Mouse (Mus musculus): Measurements from ENCODE around the gene Dock10. TPM values are rescaled to one million over a fixed set of nuclear protein-coding genes. Genes with fewer than 3 reads are reported as not detected.

Dock10 gene
- polyA plus RNA-seq, 1 experiment: not detected

DNA sequence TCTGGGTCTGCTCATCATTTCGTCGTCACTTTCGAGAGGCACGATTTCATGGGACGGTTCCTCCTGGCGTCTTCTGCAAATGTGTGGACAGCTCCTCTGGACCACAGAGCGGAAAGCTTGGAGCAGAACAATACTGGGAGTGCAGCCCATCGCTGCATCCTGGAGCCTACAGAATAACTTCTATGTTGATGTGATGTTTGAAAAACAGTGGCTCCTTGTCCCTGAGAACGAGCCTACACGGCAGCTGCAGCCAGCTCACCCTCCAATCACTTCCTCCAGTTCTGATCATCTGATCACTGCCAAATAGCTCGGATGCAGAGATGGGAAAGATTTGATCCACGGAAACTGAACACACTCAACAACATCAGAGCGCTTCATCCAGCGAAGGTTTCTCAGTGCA is 49.0 kb downstream of the Dock10 start:
- no peak for TF ChIP-seq GATA1 (IDR thresholded peaks at IDR 0.05; ENCODE audit: low read length)

DNA sequence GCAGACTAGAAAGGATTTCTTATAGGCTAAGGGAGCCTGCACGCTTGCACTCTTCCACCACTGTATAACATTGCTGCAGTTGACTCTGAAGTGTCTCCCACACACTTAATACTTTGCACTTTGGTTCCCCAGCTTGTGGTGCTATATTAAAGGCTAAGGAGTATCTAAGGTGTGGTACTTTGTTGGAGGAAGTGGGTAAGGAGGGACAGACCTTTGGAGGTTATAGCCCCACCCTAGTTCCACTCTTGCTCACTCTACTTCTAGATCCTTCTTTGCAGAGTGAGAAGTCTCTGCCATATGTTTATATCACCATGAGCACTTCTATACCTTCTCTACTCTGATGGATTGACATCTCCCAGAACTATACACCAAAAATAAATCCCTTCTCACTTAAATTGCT is 55.0 kb downstream of the Dock10 start:
- no peak for TF ChIP-seq GATA1 (IDR thresholded peaks at IDR 0.05; ENCODE audit: low read length)

DNA sequence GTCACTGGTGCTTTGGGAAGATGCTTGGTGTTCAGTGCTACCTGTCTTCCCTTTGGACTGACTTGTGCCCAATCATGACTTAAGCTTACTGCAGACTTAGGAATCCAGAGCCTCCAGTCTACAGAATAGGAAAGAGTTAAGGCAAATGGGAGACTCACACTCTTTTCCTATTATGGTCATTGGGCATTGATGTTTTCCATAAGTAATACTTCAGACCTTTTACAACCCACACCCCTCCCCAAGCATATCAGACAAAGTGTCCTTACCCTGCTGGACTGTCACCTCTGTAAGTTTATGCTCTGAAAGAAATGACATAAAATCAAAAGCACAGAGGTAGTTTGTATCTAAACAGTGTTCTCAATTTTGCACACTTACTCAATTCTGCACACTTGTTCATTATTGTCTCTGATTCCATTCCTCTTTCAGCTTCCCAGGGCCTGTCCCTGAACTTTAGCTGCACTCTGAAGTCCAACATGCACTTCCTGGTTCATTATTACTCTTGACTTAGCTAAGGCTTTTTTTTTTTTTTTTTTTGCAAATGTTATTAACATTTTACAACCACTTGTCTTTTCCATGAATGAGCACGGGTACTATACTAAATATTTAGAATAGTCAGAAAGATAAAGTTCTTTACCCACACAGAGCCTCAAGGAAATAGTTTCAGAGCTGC is 82.2 kb downstream of the Dock10 start:
- TF ChIP-seq GATA1 (IDR thresholded peaks at IDR 0.05; ENCODE audit: low read length): no peak

DNA sequence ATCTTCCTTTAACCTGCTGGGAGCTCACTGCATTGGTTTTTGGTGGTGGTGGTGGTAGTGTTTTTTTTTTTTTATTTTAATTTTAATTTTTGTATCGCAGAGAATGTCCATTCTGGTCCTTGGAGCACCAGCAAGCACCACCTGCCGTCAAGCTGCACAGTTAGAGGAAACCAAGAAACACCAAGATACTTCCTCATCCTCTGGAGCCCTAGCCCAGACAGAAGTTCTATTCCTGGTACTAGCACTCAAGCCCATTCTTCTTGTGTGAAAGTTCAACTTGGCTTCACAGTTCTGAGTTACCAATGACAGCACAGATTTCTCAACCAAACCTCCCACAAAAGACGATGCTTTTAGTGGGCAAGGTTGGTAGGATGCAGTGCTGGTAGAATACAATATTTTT is 86.6 kb downstream of the Dock10 start:
- TF ChIP-seq GATA1 (IDR thresholded peaks at IDR 0.05; ENCODE audit: low read length): no peak

DNA sequence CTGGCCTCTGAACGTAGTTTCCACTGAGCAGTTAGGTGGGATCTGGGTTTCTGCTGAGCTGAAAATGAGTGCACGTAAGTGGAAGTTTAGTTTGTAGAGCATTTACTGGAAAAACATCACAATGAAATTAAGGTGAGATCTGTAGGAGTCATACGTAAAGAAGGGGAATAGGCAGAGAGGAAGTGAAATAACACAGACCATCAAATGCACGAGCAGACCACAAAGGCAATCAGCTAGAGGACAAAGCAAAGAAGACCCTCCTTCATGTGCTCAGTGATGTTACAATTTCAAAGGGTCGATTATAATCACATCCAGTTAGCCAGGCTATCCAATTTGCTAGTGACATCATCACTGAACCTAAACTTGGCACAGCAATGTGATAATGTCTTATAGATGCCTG is 87.3 kb downstream of the Dock10 start:
- no peak for TF ChIP-seq GATA1 (IDR thresholded peaks at IDR 0.05; ENCODE audit: low read length)

DNA sequence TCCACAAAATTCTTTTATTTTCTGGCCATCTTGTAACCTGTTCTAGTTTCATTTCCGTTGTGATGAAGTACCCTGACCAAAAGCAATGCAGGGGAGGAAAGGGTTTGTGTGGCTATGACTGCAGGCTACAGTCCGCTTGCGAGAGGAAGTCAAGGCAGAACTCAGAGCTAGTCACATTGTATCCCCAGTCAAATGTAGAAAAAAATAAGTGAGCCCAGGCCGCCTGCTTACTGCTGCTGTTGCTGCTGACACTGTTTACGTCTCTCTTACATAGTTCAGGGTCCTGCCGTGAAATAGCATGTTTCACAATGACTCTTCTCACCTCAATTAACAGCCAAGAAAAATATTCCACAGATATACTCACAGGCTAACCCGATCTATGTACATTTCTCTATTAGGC is 87.9 kb downstream of the Dock10 start:
- TF ChIP-seq GATA1 (IDR thresholded peaks at IDR 0.05; ENCODE audit: low read length): no peak

DNA sequence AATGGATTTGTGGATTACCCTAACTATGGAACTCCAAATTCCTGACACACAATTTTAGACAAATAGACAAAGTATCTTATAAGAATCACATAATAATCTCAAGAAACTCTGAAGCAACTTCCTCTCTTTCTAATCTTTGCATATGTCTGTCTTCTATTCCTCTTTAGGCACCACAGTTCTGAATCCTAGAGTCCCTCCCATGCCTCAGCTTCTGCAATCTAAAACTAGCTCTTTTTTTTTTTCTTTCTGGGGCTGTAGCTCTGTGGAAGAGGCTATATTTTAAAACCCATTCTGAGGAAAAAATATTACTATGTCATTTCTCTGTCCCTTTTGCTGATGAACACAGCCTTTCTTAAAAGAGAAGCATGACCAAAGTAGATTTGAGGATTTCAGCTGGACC is 92.6 kb downstream of the Dock10 start:
- no peak for TF ChIP-seq GATA1 (IDR thresholded peaks at IDR 0.05; ENCODE audit: low read length)

DNA sequence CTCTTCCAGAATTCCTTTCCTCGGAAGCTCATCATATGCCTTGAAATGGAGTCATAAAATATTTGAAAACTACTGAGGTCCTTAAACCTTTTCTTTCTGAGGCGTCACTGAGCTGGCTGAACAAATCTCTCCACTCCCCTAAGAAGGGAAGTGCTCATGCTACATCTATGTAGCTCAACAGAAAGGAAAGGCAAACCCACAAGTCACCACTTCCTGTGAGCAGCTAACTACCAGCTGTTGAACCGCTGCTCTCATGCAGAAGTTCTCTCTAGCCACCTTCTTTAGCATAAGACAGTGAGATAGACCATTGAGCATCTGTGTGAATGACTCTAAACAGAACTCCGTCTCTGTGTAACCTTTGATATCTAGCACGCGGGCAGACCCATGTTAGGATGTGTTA is 93.2 kb downstream of the Dock10 start:
- no peak for TF ChIP-seq GATA1 (IDR thresholded peaks at IDR 0.05; ENCODE audit: low read length)

DNA sequence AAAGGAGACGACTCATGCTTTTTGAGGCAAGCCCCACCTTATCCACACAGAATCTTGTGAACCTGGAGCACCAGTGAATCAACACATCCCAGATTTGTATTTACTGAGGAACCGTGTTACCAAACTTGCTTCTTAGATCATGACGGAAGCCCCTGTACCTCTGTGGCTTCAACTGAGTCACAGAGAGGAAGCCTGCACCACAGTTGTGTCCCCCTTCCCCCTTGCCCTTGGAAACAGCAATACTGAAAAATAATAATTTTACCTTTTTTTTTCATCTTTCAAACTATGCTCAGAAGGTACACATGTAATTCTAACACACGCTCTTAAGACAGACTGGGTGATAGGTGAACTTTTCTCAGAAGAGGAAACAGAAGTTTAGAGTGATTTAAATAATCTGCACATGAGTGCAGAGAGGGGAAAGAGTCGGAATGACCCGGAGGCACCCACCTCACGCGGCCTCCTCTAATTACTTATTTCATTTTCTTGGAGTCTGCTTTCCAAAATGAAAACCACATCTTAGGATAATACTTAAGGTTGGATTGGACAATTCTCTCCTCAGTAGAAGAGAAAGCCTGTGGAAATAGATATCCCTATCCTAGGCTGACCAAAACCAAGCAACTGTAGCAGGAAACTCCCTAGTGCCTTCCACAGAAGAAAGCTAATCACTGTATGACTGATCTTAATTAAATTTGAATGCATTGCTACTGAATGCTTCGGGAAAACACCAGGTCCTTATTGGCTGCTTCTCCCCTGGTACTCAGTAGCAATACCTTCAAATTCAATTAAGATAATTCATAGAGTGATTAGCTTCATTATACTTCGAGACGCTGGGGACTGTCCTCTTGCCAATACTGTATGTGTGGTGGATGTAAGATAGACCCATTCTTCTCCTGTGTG is 96.6 kb downstream of the Dock10 start:
- TF ChIP-seq GATA1 (IDR thresholded peaks at IDR 0.05; ENCODE audit: low read length): no peak

DNA sequence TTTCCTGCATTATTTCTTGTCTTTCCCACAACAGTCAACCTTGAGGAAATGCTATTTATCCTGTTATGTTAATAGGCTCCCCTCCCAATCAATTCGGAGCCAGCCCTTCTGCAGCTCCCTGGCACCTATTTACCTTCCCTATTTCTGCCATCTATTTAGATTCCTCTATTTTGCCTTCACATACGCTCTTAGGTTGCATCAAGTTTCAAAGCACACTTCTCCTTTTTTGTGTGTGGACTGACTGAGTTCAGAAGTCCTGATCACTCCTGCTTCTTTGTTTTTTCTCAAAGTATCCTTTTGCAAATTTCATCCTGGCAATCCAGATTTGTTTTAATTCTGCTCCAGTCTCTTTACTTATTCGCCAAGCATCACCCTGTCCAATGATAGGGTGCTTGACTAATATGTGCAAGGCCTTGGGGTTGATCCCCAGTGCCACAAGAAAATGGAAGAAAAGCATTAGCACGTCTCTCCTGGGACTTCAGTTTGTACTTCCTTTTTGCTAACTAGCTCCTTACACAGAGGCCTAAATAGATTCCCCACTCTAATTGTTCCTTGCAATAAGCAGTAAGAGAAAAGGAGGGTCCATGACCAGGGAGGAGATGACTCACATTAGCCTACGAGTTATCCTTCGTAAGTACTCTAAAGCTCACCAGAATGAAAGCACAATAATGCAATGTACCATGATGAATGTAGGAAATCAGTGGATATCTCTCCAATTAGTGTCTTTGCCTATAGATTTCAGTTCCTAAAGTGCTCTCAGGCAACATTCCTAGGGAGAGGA is 98.7 kb downstream of the Dock10 start:
- no peak for TF ChIP-seq GATA1 (IDR thresholded peaks at IDR 0.05; ENCODE audit: low read length)

DNA sequence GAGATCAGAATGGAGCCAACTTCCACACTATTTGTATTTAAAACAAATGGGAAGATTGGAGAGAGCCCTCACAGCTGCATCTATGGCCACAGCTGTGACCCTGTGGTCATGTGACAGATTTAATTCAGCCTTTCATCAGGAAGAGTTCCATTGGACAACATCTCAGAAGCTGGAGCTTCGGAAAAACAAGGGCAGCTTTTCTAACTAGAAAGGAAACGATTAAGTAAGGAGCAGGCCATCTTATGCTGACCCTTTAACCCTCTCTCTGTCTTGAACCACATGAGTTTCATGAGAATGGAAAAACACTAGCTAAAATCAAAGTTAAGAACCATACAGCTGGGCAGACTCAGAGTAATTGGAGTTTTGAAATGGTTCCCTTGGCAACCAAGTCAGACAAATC is 101.9 kb downstream of the Dock10 start:
- TF ChIP-seq GATA1 (IDR thresholded peaks at IDR 0.05; ENCODE audit: low read length): no peak

DNA sequence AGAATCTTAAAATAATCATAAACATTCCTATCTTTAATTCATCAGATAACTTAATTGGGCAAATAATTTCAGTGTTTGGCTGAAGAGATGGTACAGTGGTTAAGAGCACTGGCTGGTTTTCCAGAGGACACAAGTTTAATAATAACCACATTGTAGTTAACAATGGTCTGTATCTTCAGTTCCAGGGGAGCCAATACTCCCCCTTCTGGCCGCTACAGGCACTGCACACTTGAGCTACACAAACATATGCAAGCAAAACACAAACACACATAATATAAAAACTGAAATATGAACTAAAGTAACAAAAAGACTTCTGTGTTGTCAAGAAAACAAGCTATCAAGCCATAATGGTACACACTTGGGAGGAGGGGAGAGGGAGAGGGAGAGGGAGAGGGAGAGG is 102.5 kb downstream of the Dock10 start:
- no peak for TF ChIP-seq GATA1 (IDR thresholded peaks at IDR 0.05; ENCODE audit: low read length)

DNA sequence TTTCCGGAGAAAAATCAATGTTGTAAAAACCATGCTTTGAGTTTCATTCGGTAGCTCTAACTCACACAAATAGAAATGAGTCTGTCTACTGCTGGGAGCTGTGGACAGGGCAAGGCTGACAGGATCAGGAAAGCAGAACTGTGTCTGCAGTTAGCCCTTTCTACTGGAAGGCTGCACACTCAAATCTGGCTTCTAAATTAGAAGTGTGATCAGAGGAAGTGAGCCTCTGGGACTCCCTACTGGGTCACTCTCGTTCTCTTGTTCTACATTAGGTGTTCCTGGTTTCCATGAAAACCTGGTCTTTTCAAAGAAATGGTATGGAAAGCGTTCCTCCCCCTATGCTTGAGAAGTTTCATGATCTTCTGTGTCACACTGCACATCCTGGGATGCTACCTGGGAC is 103.1 kb downstream of the Dock10 start:
- no peak for TF ChIP-seq GATA1 (IDR thresholded peaks at IDR 0.05; ENCODE audit: low read length)

DNA sequence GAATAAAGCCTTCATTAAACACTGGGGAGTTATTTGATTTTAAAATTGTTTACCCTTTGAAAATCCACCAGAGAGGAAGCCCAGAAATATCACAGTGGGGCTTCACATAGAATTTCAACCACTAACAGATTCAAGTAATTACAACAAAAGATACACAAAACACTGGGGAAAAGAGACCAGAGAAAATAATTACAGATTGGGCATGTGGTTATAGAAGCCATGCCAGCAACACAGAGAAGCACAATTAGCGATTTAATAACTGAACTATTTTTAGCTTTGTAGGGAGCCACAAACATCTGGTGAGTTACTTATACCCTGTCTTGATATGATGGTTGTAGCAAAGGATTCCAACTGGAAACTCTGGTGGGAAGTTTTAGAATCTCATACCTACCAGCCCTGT is 104.2 kb downstream of the Dock10 start:
- TF ChIP-seq GATA1 (IDR thresholded peaks at IDR 0.05; ENCODE audit: low read length): no peak

DNA sequence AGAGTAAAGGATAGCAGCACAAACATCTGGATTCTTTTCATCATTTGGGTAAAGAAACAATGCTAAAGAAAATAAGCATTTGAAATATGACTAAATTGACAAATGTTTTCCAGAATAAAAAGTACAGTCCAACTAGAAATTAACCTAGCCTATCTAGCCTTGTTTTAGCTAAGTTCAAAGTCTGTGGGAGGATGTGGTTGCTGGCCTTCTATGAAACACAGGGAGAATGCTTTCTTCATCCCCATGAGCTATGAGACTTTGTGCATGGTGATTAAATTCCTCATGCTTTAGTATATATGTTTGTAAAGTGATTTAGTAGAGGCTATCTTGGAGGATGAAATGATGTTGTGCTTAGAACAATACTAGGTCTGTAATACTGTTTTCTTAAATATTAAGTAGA is 105.5 kb downstream of the Dock10 start:
- TF ChIP-seq GATA1 (IDR thresholded peaks at IDR 0.05; ENCODE audit: low read length): no peak

DNA sequence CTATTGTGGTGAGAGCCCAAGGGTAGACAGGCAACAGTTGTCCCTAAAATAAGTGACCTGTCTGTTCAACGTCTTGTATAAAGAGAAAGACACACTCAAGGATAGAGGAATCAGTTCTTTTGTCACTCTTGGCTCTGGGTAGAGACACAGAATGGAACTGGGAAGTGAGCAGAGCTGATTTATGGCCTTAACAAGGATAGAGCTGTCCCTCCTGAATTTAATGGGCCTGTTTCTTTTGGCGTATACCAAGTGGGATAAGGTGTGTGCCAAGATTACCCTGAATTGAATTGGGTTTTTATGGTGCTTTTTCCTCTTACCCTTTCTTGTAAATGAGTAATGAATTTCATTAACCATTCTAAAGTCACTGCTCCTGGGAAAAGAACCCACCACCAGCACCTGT is 106.2 kb downstream of the Dock10 start:
- no peak for TF ChIP-seq GATA1 (IDR thresholded peaks at IDR 0.05; ENCODE audit: low read length)

Data from G1E-ER4 (cell line).